Mouse (Mus musculus): ENCODE results near the gene Zfp212.

- no peak for TF ChIP-seq CTCF (IDR thresholded peaks at IDR 0.05; ENCODE audit: control insufficient read depth, insufficient read depth, low read length)
- no peak for TF ChIP-seq POLR2A (IDR thresholded peaks at IDR 0.05; ENCODE audit: borderline replicate concordance, control insufficient read depth, low read depth, low read length)
Observed at GRCm38 (mm10) chr6:47960685-47961421, 40.6 kb downstream of the Zfp212 start.

Measured in bone marrow, adult 2 months (tissue).